Mouse (Mus musculus) adrenal gland, postnatal 14 days (tissue): ENCODE measurements around the gene Hk2. TPM values are rescaled to one million over a fixed set of nuclear protein-coding genes. Genes with fewer than 3 reads are reported as not detected.

Experiments used
- DNase-seq: peaks from one replicate; pipeline ENCODE4 v3.0.0; 2021; ENCODE audit warnings: mixed read lengths
- total RNA-seq: library from RNA; stranded (reverse); gene quantifications from 2 replicates; pipeline ENCODE4 v1.2.3, GENCODE M21; 2021

Hk2 gene
- total RNA-seq, 1 experiment from 2014 or later, result 126 TPM

- peak; percentile 63 for DNase-seq
Observed at GRCm38 (mm10) chr6:82740868-82741517, 33.3 kb downstream of the Hk2 start.

GRCm38 (mm10) chr6:82740269-82740668 is 34.0 kb downstream of the Hk2 start:
- DNase-seq, result peak; percentile 74

GRCm38 (mm10) chr6:82737634-82738540 is 36.4 kb downstream of the Hk2 start:
- no peak for DNase-seq

- no peak for DNase-seq
Observed at GRCm38 (mm10) chr6:82736626-82737600, 37.3 kb downstream of the Hk2 start.

- DNase-seq, result no peak
Observed at GRCm38 (mm10) chr6:82735347-82735746, 38.9 kb downstream of the Hk2 start.

GRCm38 (mm10) chr6:82728635-82729034 is 45.6 kb downstream of the Hk2 start:
- DNase-seq, result no peak

- no peak for DNase-seq
Observed at GRCm38 (mm10) chr6:82727206-82727605, 47.0 kb downstream of the Hk2 start.

- DNase-seq, result no peak
Observed at GRCm38 (mm10) chr6:82723321-82723720, 50.9 kb downstream of the Hk2 start.

GRCm38 (mm10) chr6:82716126-82716525 is 58.1 kb downstream of the Hk2 start:
- no peak for DNase-seq

- DNase-seq, result no peak
Observed at GRCm38 (mm10) chr6:82715653-82716052, 58.6 kb downstream of the Hk2 start.

- no peak for DNase-seq
Observed at GRCm38 (mm10) chr6:82715253-82715652, 59.0 kb downstream of the Hk2 start.

GRCm38 (mm10) chr6:82714841-82715240 is 59.4 kb downstream of the Hk2 start:
- DNase-seq, result no peak

- peak; percentile 89 for DNase-seq
Observed at GRCm38 (mm10) chr6:82714243-82714642, 60.0 kb downstream of the Hk2 start.

- no peak for DNase-seq
Observed at GRCm38 (mm10) chr6:82707742-82708141, 66.5 kb downstream of the Hk2 start.

GRCm38 (mm10) chr6:82707241-82707640 is 67.0 kb downstream of the Hk2 start:
- no peak for DNase-seq

GRCm38 (mm10) chr6:82705221-82705620 is 69.0 kb downstream of the Hk2 start, which contains the start of gene Pole4:
Pole4 (minus strand) TSS chr6:82705365.
- DNase-seq, result no peak

- DNase-seq, result no peak
Observed at GRCm38 (mm10) chr6:82703710-82704109, 70.5 kb downstream of the Hk2 start.

GRCm38 (mm10) chr6:82702593-82703017 is 71.6 kb downstream of the Hk2 start:
- DNase-seq, result peak; percentile 95

GRCm38 (mm10) chr6:82701296-82701695 is 73.0 kb downstream of the Hk2 start:
- DNase-seq, result no peak

- DNase-seq, result no peak
Observed at GRCm38 (mm10) chr6:82699831-82700230, 74.4 kb downstream of the Hk2 start.

- no peak for DNase-seq
Observed at GRCm38 (mm10) chr6:82696736-82697135, 77.5 kb downstream of the Hk2 start.

- DNase-seq, result no peak
Observed at GRCm38 (mm10) chr6:82694668-82695067, 79.6 kb downstream of the Hk2 start.
